Comparison of ENCODE assay signal across 8 mouse cellular contexts in genomic region chr8:105854303-105854702, GRCm38 (mm10). TPM values are rescaled to one million over a fixed set of nuclear protein-coding genes. Genes with fewer than 3 reads are reported as not detected.
A peak's percentile ranks its signal among the peaks of the same experiment; 100 is the strongest.
DNase-seq lines count a peak whose midpoint lies in the region; ATAC-seq and TF ChIP-seq lines count a peak whose summit lies in the region.

No protein-coding gene starts in this region.

- H3K4me3 ChIP-seq in megakaryocyte, embryonic 14.5 days (replicated peaks) = peak overlapping the region; percentile 100
- H3K4me3 ChIP-seq in limb, embryonic 13.5 days = peak overlapping the region; percentile 84
- peak overlapping the region; percentile 73; the same call in 1 of the 2 replicates for H3K4me3 ChIP-seq in stomach, postnatal 0 days (ENCODE audit: low read depth, low read length)

- TF ChIP-seq EP300 in stomach, postnatal 0 days (optimal IDR thresholded peaks at IDR 0.05) = no peak

- H3K36me3 ChIP-seq in megakaryocyte, embryonic 14.5 days (replicated peaks; ENCODE audit: low read length) = peaks cover 23% of the 10 kb centered on the region
- H3K36me3 ChIP-seq in limb, embryonic 13.5 days = peaks cover 16% of the 10 kb centered on the region
- no peaks in the 10 kb centered on the region for H3K36me3 ChIP-seq in stomach, postnatal 0 days (ENCODE audit: control insufficient read depth, insufficient read depth, low read length)

- H3K4me2 ChIP-seq in limb, embryonic 13.5 days (replicated peaks) = peak overlapping the region; percentile 45
- H3K4me2 ChIP-seq in stomach, postnatal 0 days (replicated peaks; ENCODE audit: low read depth) = peak overlapping the region; percentile 97

- DNase-seq in embryo, embryonic 10 days (ENCODE audit: low spot score) = peak; percentile 27
- no peak for DNase-seq in embryo, embryonic 10.5 days (ENCODE audit: low spot score)
- DNase-seq in stomach, postnatal 0 days (ENCODE audit: low spot score) = no peak
- no peak for DNase-seq in kidney, postnatal 25 days

- peak overlapping the region; percentile 33; the same call in 1 of the 2 replicates for H3K27ac ChIP-seq in limb, embryonic 13.5 days
- peak overlapping the region; percentile 56; the same call in 1 of the 2 replicates for H3K27ac ChIP-seq in stomach, postnatal 0 days (replicated peaks)

- no peak overlapping the region; the same call in 1 of the 2 replicates for H3K9ac ChIP-seq in limb, embryonic 13.5 days
- no peak overlapping the region for H3K9ac ChIP-seq in stomach, postnatal 0 days (ENCODE audit: low read length)

- H3K9me3 ChIP-seq in megakaryocyte, embryonic 14.5 days = no peaks in the 10 kb centered on the region
- no peaks in the 10 kb centered on the region for H3K9me3 ChIP-seq in limb, embryonic 13.5 days
- H3K9me3 ChIP-seq in stomach, postnatal 0 days (ENCODE audit: control insufficient read depth, low read length) = no peaks in the 10 kb centered on the region

- TF ChIP-seq CTCF in stomach, postnatal 0 days (IDR thresholded peaks at IDR 0.05; ENCODE audit: low read depth) = no peak

- peaks cover 69% of the 10 kb centered on the region for H3K4me1 ChIP-seq in megakaryocyte, embryonic 14.5 days
- peaks cover 47% of the 10 kb centered on the region for H3K4me1 ChIP-seq in limb, embryonic 13.5 days
- peaks cover 4% of the 10 kb centered on the region; the same call in 1 of the 2 replicates for H3K4me1 ChIP-seq in stomach, postnatal 0 days (replicated peaks; ENCODE audit: control insufficient read depth, insufficient read depth)

- no peak for ATAC-seq in megakaryocyte, adult 5-6 weeks (ENCODE audit: poor library complexity, severe bottlenecking)
- no peak; the same call in 1 of the 2 replicates for ATAC-seq in limb, embryonic 13.5 days (ENCODE audit: low FRiP score, low read depth)
- ATAC-seq in stomach, postnatal 0 days (ENCODE audit: low FRiP score, low TSS enrichment) = no peak
- no peak for ATAC-seq in megakaryocyte progenitor cell, adult 5-6 weeks (replicated peaks; ENCODE audit: poor library complexity)

- H3K27me3 ChIP-seq in megakaryocyte, embryonic 14.5 days (replicated peaks) = no peaks in the 10 kb centered on the region
- no peaks in the 10 kb centered on the region for H3K27me3 ChIP-seq in limb, embryonic 13.5 days
- H3K27me3 ChIP-seq in stomach, postnatal 0 days (ENCODE audit: control insufficient read depth, insufficient read depth, low read length) = no peaks in the 10 kb centered on the region

- 21% methylated on average over 8 of the region's 8 CpGs for WGBS in limb, embryonic 13.5 days
- WGBS in stomach, postnatal 0 days = 24% methylated on average over 8 of the region's 8 CpGs

RNA-seq across cellular contexts. Expression of gene Thap11, which starts 0.6 kb away (rescaled TPM):
- polyA plus RNA-seq in megakaryocyte, embryonic 14.5 days (2012; ENCODE audit: insufficient read depth, low replicate concordance) = 12.4 and 38.2 TPM in 2 replicates
- 42.8 and 48.9 TPM in 2 replicates for total RNA-seq in megakaryocyte, adult 5-6 weeks (2015)
- total RNA-seq in megakaryocyte, adult 5-6 weeks (2017) = 38.5 and 42.6 TPM in 2 replicates
- polyA plus RNA-seq in limb, embryonic 13.5 days (2015; fragmentation: Nextera tagmentation; extraction: Ambion mirVana) = 79.0 and 83.0 TPM in 2 replicates
- polyA plus RNA-seq in stomach, postnatal 0 days (2015; fragmentation: Nextera tagmentation; extraction: Ambion mirVana) = 36.8 and 37.8 TPM in 2 replicates
- total RNA-seq in megakaryocyte progenitor cell, adult 5-6 weeks (2015) = 30.9 and 32.4 TPM in 2 replicates
- 25.1 and 28.5 TPM in 2 replicates for total RNA-seq in megakaryocyte progenitor cell, adult 5-6 weeks (2017)

RNA-seq across cellular contexts. Expression of gene Cenpt, which starts 1.2 kb away (rescaled TPM):
- 22.5 and 23.5 TPM in 2 replicates for polyA plus RNA-seq in megakaryocyte, embryonic 14.5 days (2012; ENCODE audit: insufficient read depth, low replicate concordance)
- total RNA-seq in megakaryocyte, adult 5-6 weeks (2015) = 12.4 and 18.3 TPM in 2 replicates
- 16.7 and 25.0 TPM in 2 replicates for total RNA-seq in megakaryocyte, adult 5-6 weeks (2017)
- polyA plus RNA-seq in limb, embryonic 13.5 days (2015; fragmentation: Nextera tagmentation; extraction: Ambion mirVana) = 52.1 and 54.6 TPM in 2 replicates
- polyA plus RNA-seq in stomach, postnatal 0 days (2015; fragmentation: Nextera tagmentation; extraction: Ambion mirVana) = 14.2 and 15.1 TPM in 2 replicates
- total RNA-seq in megakaryocyte progenitor cell, adult 5-6 weeks (2015) = 18.3 and 21.2 TPM in 2 replicates
- total RNA-seq in megakaryocyte progenitor cell, adult 5-6 weeks (2017) = 14.4 and 20.1 TPM in 2 replicates

RNA-seq across cellular contexts. Expression of gene Nutf2, which starts 6.1 kb away (rescaled TPM):
- polyA plus RNA-seq in megakaryocyte, embryonic 14.5 days (2012; ENCODE audit: insufficient read depth, low replicate concordance) = 5.8 and 51.6 TPM in 2 replicates
- 103 and 117 TPM in 2 replicates for total RNA-seq in megakaryocyte, adult 5-6 weeks (2015)
- 40.9 and 54.5 TPM in 2 replicates for total RNA-seq in megakaryocyte, adult 5-6 weeks (2017)
- polyA plus RNA-seq in limb, embryonic 13.5 days (2015; fragmentation: Nextera tagmentation; extraction: Ambion mirVana) = 253 and 274 TPM in 2 replicates
- 83.5 and 103 TPM in 2 replicates for polyA plus RNA-seq in stomach, postnatal 0 days (2015; fragmentation: Nextera tagmentation; extraction: Ambion mirVana)
- total RNA-seq in megakaryocyte progenitor cell, adult 5-6 weeks (2015) = 261 and 316 TPM in 2 replicates
- total RNA-seq in megakaryocyte progenitor cell, adult 5-6 weeks (2017) = 26.3 and 49.1 TPM in 2 replicates

RNA-seq across cellular contexts. Expression of gene Edc4, which starts 26.4 kb away (rescaled TPM):
- 8.0 and 13.1 TPM in 2 replicates for polyA plus RNA-seq in megakaryocyte, embryonic 14.5 days (2012; ENCODE audit: insufficient read depth, low replicate concordance)
- 12.0 and 12.2 TPM in 2 replicates for total RNA-seq in megakaryocyte, adult 5-6 weeks (2015)
- total RNA-seq in megakaryocyte, adult 5-6 weeks (2017) = 23.8 and 27.5 TPM in 2 replicates
- polyA plus RNA-seq in limb, embryonic 13.5 days (2015; fragmentation: Nextera tagmentation; extraction: Ambion mirVana) = 54.6 and 61.5 TPM in 2 replicates
- 13.7 and 14.8 TPM in 2 replicates for polyA plus RNA-seq in stomach, postnatal 0 days (2015; fragmentation: Nextera tagmentation; extraction: Ambion mirVana)
- total RNA-seq in megakaryocyte progenitor cell, adult 5-6 weeks (2015) = 13.2 and 17.1 TPM in 2 replicates
- 27.6 and 33.2 TPM in 2 replicates for total RNA-seq in megakaryocyte progenitor cell, adult 5-6 weeks (2017)

RNA-seq across cellular contexts. Expression of gene Tsnaxip1, which starts 26.8 kb away (rescaled TPM):
- not detected in 2 replicates for polyA plus RNA-seq in megakaryocyte, embryonic 14.5 days (2012; ENCODE audit: insufficient read depth, low replicate concordance)
- not detected in 2 replicates for total RNA-seq in megakaryocyte, adult 5-6 weeks (2015)
- total RNA-seq in megakaryocyte, adult 5-6 weeks (2017) = not detected in 2 replicates
- polyA plus RNA-seq in limb, embryonic 13.5 days (2015; fragmentation: Nextera tagmentation; extraction: Ambion mirVana) = 0.20 and 0.27 TPM in 2 replicates
- not detected in 2 replicates for polyA plus RNA-seq in stomach, postnatal 0 days (2015; fragmentation: Nextera tagmentation; extraction: Ambion mirVana)
- total RNA-seq in megakaryocyte progenitor cell, adult 5-6 weeks (2015) = not detected in 2 replicates
- not detected in 2 replicates for total RNA-seq in megakaryocyte progenitor cell, adult 5-6 weeks (2017)
